Mouse (Mus musculus) kidney, embryonic 14.5 days (tissue): Measurements from ENCODE around the gene Col25a1. TPM values are rescaled to one million over a fixed set of nuclear protein-coding genes. Genes with fewer than 3 reads are reported as not detected.

ENCODE experiments used
- ATAC-seq: fragments of 200-750 bp; cut with Nextera tagmentation; 2 replicates; pipeline ENCODE4 v1.8.0; 2017; ENCODE audit warnings: moderate number of reproducible peaks, mild to moderate bottlenecking, moderate TSS enrichment, moderate library complexity; ENCODE audit not compliant: low FRiP score, low TSS enrichment
- H3K27ac ChIP-seq: fragments of 300-500 bp; sonication (generic); 2 replicates; pipeline ENCODE4 v1.5.1; 2014; ENCODE audit warnings: low read depth, mild to moderate bottlenecking, low read length, moderate library complexity, mixed read lengths
- H3K27me3 ChIP-seq: fragments of 300-500 bp; sonication (generic); 2 replicates; pipeline ENCODE4 v1.6.1; 2014; ENCODE audit warnings: mild to moderate bottlenecking, low read length; ENCODE audit not compliant: control insufficient read depth, insufficient read depth
- H3K36me3 ChIP-seq: fragments of 300-500 bp; sonication (generic); 2 replicates; pipeline ENCODE4 v1.6.1; 2014; ENCODE audit warnings: low read length, mixed read lengths; ENCODE audit not compliant: control insufficient read depth, insufficient read depth
- H3K4me1 ChIP-seq: fragments of 300-500 bp; sonication (generic); 2 replicates; pipeline ENCODE4 v1.6.1; 2014; ENCODE audit warnings: low read length, mixed read lengths; ENCODE audit not compliant: control insufficient read depth, insufficient read depth
- H3K4me2 ChIP-seq: fragments of 300-500 bp; sonication (generic); replicated peaks from 2 replicates; pipeline ENCODE4 v1.6.1; 2014; ENCODE audit warnings: low read depth, mild to moderate bottlenecking, low read length
- H3K4me3 ChIP-seq: fragments of 300-500 bp; sonication (generic); 2 replicates; pipeline ENCODE4 v1.5.1; 2014; ENCODE audit warnings: mild to moderate bottlenecking, low read length
- H3K9ac ChIP-seq: fragments of 300-500 bp; sonication (generic); 2 replicates; pipeline ENCODE4 v1.6.1; 2014; ENCODE audit warnings: low read depth, mild to moderate bottlenecking, low read length, moderate library complexity
- H3K9me3 ChIP-seq: fragments of 300-500 bp; sonication (generic); 2 replicates; pipeline ENCODE4 v1.6.1; 2016; ENCODE audit warnings: low read length; ENCODE audit not compliant: control insufficient read depth
- WGBS: fragments of 180-500 bp; shearing (Covaris S2); extraction: QIAGEN DNeasy Blood & Tissue Kit; methylation state at CpG from one replicate; pipeline ENCODE4 v1.1.7; 2014; 5-methylcytosine and 5-hydroxymethylcytosine counted together
- polyA plus RNA-seq: library from polyadenylated mRNA; unstranded; fragments of >200 nt; fragmentation: Nextera tagmentation; extraction: Ambion mirVana; gene quantifications from 2 replicates; pipeline ENCODE4 v1.2.1, GENCODE M21; 2014

The Col25a1 gene
- polyA plus RNA-seq, 1 experiment from 2014 or later, result 5.4 TPM

DNA sequence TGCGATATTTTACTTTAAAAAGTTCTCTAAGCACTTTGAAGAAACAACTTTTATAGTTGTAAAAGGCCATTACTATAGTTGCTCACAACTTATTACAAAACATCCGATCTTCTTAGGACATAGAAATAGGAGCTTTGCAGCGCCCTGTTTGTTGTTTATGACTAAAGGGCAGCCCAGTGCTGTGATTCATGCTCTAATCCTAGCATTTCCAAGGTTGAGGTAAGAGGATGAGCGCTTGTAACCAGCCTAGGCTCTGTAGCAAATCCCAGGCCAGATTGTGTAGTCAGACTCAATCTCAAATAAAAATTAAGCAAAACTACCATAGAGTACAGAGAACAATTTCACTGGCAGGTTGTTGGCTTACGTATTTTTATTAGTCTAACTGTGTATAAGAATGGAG lies 246.5 kb downstream of the Col25a1 start:
- WGBS, result 90% methylated on average over 5 of the region's 5 CpGs
- H3K9me3 ChIP-seq, result no peaks in the 10 kb centered on the region
- no peak overlapping the region for H3K4me2 ChIP-seq
- H3K4me3 ChIP-seq, result no peak overlapping the region
- no peak overlapping the region for H3K9ac ChIP-seq
- H3K36me3 ChIP-seq, result no peaks in the 10 kb centered on the region
- no peaks in the 10 kb centered on the region for H3K4me1 ChIP-seq
- ATAC-seq, result no peak
- no peak overlapping the region for H3K27ac ChIP-seq
- no peaks in the 10 kb centered on the region for H3K27me3 ChIP-seq

DNA sequence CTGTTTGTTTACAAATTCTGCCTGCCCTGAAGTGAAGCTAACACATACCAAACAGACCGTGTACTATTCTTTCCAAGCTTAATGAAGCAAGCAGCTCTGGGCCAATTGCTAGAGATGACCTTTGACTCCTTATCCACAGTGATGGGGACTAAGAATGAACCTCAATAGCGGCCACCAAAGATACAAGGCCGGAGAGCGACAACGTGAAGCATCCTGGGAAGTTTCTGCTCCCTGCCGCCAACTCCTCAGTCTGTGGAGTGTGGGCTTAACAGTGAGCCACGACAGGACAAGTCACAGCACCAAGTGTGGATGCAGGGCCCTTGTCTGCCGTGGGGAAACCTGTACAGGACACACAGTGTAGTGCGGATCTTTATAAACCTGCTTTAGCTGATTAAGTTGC lies 247.3 kb downstream of the Col25a1 start:
- Histone ChIP-seq H3K27ac (no peak overlapping the region), H3K4me1 (no peaks in the 10 kb centered on the region), H3K4me2 (no peak overlapping the region), H3K9ac (no peak overlapping the region), H3K27me3 (no peaks in the 10 kb centered on the region), H3K36me3 (no peaks in the 10 kb centered on the region), H3K4me3 (no peak overlapping the region), H3K9me3 (no peaks in the 10 kb centered on the region)
- no peak for ATAC-seq
- WGBS, result 71% methylated on average over 9 of the region's 9 CpGs

DNA sequence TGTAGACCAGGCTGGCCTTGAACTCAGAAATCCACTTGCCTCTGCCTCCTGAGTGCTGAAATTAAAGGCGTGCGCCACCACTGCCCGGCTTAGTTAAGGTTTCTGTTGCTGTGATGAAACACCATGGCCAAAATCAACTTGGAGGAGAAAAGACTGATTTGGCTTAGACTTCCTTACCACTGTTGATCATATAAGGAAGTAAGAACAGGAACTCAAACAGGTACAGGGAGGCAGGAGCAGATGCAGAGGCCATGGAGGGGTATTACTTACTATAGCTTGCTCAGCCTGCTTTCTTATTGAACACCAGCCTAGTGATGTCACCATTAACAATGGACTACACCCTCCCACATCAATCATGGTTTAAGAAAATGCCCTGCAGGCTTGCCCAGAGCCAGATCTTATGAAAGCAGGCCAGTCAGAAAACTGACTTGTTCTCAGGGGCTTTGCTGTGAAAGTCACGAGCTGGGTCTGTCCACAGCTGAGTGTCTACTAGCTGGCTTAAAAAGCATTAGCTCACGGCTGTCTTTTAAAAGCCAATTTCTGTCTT lies 249.1 kb downstream of the Col25a1 start:
- H3K4me1 ChIP-seq, result no peaks in the 10 kb centered on the region
- H3K27ac ChIP-seq, result no peak overlapping the region
- H3K27me3 ChIP-seq, result no peaks in the 10 kb centered on the region
- no peaks in the 10 kb centered on the region for H3K36me3 ChIP-seq
- no peak overlapping the region for H3K4me3 ChIP-seq
- no peak for ATAC-seq
- H3K9ac ChIP-seq, result no peak overlapping the region
- WGBS, result 87% methylated on average over 5 of the region's 5 CpGs
- no peaks in the 10 kb centered on the region for H3K9me3 ChIP-seq
- H3K4me2 ChIP-seq, result no peak overlapping the region

DNA sequence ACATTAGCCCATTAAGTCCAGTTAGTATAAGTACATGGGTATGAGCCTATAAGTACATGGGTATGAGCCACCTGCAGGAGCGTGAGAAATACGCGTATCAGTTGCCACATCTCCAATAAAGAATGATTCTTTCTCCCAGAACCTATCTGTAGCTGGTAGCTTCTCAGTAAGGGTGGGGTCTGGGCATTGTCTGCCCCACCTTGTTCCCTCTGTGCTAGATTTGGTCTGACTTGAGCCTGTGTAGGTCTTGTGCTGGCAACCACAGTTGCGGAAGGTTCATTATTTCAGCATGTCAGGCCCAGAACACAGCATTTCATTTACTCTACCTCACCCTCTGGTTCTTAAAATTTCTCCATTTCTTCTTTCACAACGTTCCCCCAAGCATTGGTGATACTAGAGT lies 250.4 kb downstream of the Col25a1 start:
- no peak overlapping the region for H3K4me2 ChIP-seq
- no peaks in the 10 kb centered on the region for H3K36me3 ChIP-seq
- no peak overlapping the region for H3K27ac ChIP-seq
- no peaks in the 10 kb centered on the region for H3K27me3 ChIP-seq
- no peaks in the 10 kb centered on the region for H3K4me1 ChIP-seq
- no peak overlapping the region for H3K9ac ChIP-seq
- WGBS, result 92% methylated on average over 5 of the region's 5 CpGs
- no peak for ATAC-seq
- H3K4me3 ChIP-seq, result no peak overlapping the region
- H3K9me3 ChIP-seq, result no peaks in the 10 kb centered on the region

DNA sequence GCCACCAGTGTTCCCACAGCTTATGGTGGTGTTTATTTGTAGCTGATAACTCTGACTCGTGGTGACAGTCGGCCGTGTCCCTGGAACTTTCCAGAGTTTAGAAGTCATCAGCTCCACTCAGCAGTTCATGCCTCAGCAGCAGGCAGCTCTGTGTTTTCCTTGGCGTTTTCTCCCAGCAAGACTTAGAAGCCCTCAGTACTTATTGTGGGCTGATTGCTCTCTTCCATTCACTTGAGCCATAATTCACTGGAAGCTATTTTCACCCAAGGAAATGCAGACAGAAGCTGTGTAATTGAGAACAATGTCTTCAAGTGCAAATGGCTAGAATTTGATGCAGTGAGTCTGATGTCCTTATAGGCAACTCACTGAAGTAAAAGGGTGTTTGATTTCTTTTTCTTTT lies 254.6 kb downstream of the Col25a1 start:
- no peaks in the 10 kb centered on the region for H3K9me3 ChIP-seq
- peaks cover 8% of the 10 kb centered on the region; the same call in 1 of the 2 replicates for H3K4me1 ChIP-seq
- no peaks in the 10 kb centered on the region for H3K36me3 ChIP-seq
- ATAC-seq, result no peak
- no peak overlapping the region for H3K9ac ChIP-seq
- H3K27ac ChIP-seq, result no peak overlapping the region
- H3K4me3 ChIP-seq, result no peak overlapping the region
- H3K27me3 ChIP-seq, result no peaks in the 10 kb centered on the region
- no peak overlapping the region for H3K4me2 ChIP-seq
- 41% methylated on average over 4 of the region's 4 CpGs for WGBS

DNA sequence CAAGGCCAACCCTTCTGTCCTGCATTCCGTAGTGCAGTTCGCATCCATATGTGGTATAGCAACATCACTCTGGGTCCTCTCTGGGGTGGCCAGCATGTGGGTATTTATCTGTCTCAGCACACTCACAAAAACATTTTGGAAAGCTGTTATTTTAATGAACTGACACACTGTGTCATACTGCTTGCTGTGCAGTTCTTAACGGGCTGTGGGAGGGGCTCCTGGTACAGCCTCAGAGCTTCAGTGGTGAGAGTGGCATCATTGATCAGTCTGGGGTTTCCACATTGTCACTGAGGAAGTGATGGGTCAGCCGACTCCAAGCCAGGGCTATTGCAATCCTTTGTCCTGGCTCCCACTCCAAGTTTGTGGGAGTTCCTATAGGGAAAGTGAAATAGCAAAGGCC lies 255.9 kb downstream of the Col25a1 start:
- H3K4me2 ChIP-seq, result no peak overlapping the region
- H3K4me3 ChIP-seq, result no peak overlapping the region
- no peaks in the 10 kb centered on the region for H3K9me3 ChIP-seq
- H3K27me3 ChIP-seq, result no peaks in the 10 kb centered on the region
- no peak overlapping the region for H3K27ac ChIP-seq
- no peaks in the 10 kb centered on the region for H3K36me3 ChIP-seq
- no peak overlapping the region for H3K9ac ChIP-seq
- peaks cover 8% of the 10 kb centered on the region; the same call in 1 of the 2 replicates for H3K4me1 ChIP-seq
- no peak for ATAC-seq
- WGBS, result 89% methylated on average over 4 of the region's 4 CpGs

DNA sequence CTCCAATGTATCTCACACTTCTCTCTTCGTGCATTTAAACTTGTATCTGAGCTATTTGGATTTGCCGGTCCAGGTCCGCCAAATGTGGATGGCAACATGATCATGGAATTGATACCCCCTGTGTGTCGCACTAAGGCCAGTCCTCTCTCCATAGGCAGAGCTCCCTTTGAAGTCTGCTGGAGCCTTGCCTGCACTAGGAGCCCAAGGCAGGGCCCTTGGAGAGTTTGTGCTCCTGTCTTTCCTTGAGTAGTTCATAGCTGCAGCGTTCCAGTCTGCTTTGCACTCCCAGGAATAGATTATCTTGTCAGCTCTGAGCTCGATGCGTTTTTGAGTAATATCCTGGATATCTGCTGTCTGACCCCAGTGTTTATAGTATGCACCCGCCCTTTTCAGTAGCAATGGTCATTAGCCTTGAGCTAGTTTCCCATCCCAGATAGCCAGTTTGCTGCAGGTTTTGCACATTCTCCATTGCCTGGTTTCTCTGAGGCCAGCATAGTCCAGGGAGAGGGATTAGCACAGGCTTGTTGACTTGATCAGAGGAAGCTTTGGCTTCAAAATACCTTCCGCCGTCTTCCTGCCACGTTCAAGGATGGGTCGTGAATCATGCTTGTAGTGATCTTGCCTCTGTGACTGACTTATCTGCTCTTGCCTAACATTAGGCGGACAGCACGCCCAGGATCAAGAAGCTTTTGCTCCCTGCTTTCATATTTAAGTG lies 258.1 kb downstream of the Col25a1 start:
- Histone ChIP-seq H3K27ac (peak overlapping the region; percentile 51; the same call in 1 of the 2 replicates), H3K9me3 (no peaks in the 10 kb centered on the region), H3K4me2 (0 out of 2 replicates have a peak overlapping the region, but pooled peaks have one; percentile 17), H3K9ac (no peak overlapping the region), H3K27me3 (no peaks in the 10 kb centered on the region), H3K4me1 (peaks cover 8% of the 10 kb centered on the region; the same call in 1 of the 2 replicates), H3K36me3 (no peaks in the 10 kb centered on the region), H3K4me3 (no peak overlapping the region)
- no peak for ATAC-seq
- 32% methylated on average over 14 of the region's 14 CpGs for WGBS

DNA sequence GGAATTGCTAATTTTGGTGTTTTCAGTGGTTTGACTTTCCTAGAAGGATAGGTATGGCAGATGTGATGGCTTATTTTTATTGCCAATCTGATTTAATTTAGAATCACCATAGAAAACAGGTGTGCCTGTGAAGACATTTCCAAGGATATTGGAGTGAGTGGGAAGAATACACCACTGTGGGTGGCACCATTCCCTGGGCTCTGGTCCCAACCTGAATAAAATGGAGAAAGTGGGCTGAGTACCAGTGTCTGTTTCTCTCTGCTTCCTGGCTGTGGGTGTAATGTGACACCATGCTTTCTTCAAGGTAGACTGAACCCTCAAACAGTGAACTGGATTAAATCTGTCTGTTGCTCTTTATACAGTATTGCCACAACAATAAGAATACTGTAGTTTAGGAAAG lies 265.3 kb downstream of the Col25a1 start:
- H3K36me3 ChIP-seq, result no peaks in the 10 kb centered on the region
- H3K4me2 ChIP-seq, result no peak overlapping the region
- no peak overlapping the region for H3K27ac ChIP-seq
- H3K27me3 ChIP-seq, result no peaks in the 10 kb centered on the region
- ATAC-seq, result no peak
- no peak overlapping the region for H3K4me3 ChIP-seq
- H3K9me3 ChIP-seq, result no peaks in the 10 kb centered on the region
- peaks cover 5% of the 10 kb centered on the region; the same call in 1 of the 2 replicates for H3K4me1 ChIP-seq
- no peak overlapping the region for H3K9ac ChIP-seq

DNA sequence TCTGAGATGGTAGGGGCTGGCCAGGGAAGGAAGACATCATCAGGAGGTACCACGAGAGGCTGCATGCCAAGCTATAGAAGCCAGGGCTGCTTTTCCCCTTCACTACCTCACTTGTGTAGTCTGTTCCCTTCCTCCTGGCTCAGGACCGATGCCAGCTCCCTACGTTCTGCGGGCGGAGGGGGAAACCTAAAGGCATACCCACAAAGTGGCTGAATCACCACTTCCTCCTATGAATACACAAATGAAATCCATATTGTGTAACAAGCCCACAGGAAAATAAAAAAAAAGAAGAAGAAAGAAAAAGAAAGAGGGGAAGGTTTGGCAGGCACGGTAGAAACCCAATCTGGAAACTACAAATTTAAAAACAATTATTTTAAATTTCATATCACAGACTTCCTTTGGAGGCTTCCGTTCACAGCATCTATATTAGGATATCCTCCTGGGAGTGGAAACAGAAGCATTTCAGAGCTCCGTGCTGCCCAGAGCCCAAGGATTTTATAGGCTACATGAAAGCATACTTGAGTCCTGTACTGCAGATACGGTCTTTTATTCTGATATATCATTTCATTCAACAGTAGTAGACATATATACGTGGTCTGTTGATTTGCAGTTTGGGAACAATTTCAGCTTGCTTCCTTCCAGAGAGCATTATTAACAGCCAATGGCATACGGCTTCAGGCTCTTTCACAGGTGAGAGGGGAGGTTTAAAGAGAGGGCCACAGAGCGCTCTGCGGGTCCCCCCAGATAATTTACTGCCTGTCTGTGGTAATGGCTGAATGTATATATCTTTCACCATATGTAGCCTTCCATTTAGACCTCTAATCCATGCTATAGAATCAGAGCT lies 269.6 kb downstream of the Col25a1 start:
- H3K9me3 ChIP-seq, result no peaks in the 10 kb centered on the region
- H3K4me3 ChIP-seq, result no peak overlapping the region
- H3K27ac ChIP-seq, result no peak overlapping the region
- H3K36me3 ChIP-seq, result no peaks in the 10 kb centered on the region
- no peak for ATAC-seq
- no peak overlapping the region for H3K9ac ChIP-seq
- 57% methylated on average over 13 of the region's 13 CpGs for WGBS
- H3K4me1 ChIP-seq, result peaks cover 11% of the 10 kb centered on the region; the same call in 1 of the 2 replicates
- H3K4me2 ChIP-seq, result no peak overlapping the region
- no peaks in the 10 kb centered on the region; the same call in 1 of the 2 replicates for H3K27me3 ChIP-seq
